Mouse (Mus musculus): ENCODE results near the gene Mlip.

The Mlip gene

DNA sequence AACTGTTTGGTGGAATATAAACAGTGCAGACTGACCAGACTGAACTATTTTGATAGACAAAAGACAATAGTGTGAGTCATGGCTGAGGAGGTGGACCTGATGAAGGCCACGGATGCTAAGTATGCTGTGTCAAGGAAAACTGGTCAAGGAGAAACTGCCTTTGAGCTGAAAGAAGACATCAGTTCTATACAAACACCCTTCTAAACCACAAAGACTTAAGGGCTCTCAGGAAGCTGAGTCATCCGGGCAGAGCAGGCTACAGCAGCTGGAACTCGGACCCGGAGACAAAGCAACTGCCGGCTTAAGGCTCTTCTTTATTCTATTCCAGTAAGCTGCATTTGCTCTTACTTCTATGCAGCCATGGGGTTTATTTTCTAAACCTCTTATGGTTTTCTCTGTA, 180.7 kb downstream of the Mlip start:
- no peak for DNase-seq

DNA sequence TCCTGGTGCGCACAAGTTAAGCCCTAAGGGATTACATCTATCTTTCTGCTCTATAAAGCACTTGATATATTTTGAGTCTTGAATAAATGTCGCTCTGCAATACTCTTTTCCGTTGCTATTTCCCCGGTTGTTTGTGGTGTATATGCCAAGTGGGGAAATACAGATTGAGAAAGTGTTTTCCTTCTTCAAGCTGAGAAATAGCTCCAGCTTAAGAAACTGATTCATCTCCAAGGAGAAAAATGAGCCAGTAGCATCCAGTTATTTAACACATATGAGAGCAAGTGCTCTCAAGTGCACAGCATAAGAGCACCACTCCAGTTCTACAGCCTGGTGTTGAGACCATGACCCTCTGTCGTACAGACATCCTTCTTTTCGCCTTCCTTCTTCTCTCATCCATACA, 186.9 kb downstream of the Mlip start:
- no peak for DNase-seq

DNA sequence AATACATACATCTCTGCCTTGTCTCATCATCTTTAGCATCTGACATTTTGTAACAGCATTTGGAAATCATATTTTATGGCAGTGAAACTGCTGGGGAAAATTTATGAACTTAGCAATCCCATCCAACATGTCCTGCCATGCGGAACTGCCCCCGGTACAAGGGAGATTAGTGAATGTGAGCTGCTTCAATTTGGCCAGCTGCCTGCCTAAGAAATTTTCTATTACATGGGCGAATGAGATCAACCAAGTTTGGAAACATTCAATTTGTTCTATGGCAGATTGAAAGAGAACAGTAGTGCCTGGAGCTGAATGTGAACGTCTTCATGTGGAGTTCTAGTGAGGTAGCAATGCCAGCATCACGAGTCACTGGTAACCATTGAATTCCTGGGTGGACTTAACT, 191.0 kb downstream of the Mlip start:
- DNase-seq, result no peak

DNA sequence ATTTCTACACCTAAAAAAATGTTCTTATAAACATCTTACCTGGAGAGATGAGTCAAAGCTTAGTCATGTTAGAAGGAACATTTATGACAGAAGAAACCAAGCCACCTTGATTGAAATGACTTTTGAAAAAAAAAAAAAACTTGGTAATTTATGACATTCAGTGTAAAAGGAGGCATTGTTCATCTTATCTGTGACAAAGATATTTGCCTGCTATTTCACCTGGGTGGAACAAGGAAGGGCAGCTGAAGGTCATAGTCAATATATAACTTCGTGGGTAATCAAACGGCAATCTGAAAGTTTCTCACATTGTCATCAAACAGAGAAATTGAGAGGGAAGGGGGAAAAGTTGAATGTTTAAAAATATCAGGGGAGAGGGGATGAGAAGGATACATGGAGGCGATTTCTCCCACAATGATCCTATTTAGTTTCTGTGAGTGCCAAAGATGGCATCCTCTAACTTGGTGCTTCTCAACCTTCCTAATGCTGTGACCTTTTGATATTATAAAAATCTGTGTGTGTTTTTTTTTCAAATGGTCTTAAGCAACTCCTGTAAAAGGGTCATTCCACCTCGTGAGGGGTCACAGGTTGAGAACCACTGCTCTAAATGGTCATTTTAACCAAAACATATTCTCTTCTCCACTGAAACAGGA, 192.4 kb downstream of the Mlip start:
- no peak for DNase-seq

DNA sequence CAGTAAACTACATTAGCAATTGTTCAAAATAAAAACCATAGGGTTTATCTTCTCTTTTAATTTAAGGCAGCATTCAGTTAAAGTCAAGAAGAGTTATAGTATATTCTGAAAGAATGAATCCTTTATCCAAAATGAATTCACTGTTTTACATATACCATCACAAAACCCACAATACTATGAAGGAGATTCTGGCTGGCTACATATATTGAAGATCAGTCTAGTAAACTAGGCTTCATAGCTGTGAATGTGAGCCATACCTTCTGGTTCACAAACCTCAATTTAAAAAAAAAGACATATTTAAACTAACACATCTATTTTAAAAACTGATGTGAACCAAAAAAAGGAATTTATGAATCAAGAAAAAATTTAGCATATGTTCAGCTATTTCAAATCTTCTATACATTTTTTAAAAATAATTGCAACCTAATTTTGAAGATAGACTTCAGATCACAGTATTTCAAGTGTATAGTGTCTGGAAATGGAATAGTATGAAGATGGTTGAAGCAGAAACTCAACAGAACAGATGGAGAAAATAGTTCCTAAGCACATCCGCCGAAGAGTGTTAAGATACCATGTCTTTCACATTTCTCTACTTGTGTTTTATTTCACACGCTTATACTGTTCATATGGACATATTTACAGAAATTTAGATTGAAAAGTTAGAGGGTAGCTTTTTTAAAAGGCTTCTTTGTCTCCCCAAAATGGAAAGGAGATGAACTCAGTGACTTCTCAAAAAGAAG, 204.1 kb downstream of the Mlip start:
- DNase-seq, result no peak

DNA sequence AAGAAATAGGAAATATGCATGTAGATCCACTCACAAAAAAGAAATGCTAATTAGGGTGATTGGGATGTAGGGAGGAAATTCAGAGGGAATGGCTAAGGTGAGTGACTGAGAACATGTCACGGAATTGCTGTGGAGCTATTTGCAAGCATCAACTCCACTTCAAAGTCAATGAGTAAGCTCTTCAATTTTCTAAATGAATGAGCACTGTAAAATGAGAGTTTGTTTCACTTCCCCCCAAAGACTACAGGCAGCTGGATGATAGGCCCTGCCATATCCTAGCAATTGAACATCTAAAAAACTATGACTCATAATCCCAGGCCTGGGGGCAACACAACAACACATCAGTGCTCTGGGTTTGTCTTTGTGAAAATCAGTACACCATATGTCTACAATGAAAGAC, 233.0 kb downstream of the Mlip start:
- DNase-seq, result no peak

DNA sequence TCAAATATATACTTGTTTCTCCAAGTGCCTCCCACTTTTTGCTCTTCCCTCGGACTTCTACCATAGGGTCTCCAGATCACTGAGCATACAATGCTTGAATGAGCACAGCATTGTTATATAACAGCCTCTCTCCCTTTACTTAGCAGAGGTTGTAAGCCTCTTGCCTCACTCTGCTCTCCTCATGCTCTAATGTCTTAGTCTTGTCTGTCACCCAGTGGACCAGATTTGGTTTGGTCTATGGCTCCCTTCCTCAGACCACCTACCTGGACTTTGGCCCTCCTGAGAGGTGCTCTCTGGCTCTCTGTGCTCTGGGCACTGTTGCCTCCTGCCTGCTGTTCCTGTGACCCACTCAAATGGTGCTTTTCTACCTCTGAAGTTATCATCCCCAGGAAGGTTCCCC, 255.9 kb downstream of the Mlip start:
- peak; percentile 50 for DNase-seq

DNA sequence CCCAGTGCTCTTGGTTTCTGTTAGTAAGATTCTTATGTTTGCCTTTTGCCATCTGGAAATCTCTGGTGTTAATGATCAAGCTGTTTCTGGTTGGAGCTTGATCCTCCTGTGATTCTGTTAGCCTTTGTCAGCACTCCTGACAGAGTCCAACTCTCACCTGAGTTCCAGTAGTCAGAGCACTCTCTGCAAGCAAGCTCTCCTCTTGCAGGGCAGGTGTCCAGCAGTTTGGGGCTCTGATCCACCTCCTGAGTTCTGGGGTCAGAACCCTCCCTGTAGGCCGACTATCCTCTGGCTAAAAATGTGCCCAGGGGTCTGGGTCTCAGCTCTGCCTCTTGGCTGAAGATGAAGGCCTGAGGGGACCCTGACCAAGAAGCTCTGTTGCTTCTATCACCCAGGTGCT, 269.5 kb downstream of the Mlip start:
- DNase-seq, result peak; percentile 80

DNA sequence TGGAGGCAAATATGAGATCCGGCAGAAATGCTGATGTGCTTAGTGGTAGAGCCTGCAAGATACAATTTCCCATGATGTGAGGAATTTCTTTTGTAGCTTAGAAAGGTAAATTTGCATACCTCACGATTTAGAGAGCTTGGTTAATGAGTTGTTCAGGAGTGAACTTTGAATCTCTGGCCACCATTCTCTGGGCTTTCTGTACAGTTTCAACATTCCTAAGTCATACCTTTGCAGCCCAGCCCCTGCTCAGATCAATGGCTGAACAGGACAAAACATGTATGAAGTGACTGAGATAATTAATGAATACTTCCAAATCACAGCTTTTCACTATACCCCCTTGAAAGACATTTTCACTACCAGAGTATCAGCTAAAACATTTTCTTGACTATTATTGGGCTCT, 281.1 kb downstream of the Mlip start:
- peak; percentile 55 for DNase-seq

DNA sequence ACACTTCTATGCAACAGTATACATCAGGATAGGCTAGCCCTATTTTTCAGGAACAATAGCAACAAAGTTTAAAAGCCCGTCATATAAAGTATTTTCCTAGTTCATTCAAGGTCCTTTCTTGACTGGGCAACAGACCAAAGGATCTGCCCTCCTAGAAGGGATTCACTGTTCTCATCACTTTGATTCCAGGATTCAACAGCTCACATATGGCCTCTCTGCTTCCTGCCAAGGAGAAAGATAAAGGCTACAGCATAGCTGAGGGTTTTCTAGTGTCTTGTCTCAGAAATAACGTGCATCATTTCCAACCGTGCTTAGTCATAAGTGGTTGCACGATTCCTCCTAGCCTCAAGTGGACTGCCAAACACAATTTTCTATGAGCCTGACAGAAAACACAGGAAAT, 296.2 kb downstream of the Mlip start:
- DNase-seq, result no peak

DNA sequence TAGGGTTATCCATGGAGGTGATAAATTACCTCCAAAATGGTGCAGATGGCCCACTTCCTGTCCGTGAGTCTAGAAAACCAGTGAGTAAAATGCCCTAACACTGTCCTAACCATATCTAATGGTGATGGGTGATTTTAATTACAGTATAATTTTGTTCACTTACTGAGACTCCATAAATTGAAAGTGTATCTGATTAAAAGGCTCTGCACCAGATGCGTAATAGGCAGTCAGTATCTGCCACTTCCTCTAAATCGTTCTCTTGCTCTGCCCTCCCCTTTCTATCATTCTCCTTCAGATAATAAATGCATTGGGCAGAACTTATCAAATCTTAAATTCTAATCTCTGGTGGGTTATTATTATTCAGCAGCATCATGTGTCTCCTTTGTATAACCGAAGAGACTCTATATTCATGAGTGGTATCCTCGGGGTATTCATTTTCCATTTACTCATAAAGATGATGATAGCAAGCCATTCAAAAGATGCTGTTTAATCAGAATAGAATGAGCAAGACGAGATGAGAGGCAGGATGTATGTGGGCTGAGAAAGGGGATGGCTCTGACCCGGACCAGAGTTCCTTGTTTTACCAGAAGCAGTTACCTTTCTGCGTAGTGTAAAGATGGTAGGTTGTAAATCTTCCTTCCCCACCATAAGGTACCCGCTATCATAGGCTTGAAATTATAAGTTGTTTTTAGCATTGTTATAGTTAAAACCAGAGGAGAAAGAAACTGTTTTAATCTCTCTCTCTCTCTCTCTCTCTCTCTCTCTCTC, 298.2 kb downstream of the Mlip start:
- DNase-seq, result no peak
